Comparison of ENCODE assay signal across 25 mouse cellular contexts in the genomic region with DNA sequence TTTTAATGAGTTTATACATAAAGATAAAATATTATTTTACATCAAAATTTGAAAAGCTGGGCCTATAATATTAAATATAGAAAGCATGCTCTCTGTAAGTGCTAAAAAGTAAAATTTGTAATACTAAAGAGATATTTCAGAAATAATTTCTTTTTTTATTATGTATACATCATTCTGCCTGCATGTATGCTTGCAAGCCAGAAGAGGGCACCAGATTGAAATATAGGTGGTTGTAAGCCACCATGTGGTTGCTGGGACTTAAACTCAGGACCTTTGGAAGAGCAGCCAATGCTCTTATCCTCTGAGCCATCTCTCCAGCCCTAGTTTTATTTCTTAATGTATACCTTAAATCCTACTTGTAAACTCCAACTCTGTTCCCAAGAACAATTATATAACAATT.
DNase-seq lines count a peak whose midpoint lies in the region; ATAC-seq and TF ChIP-seq lines count a peak whose summit lies in the region.
"Had no signal": no experiment of that assay in that cellular context is flagged by ENCODE, and none has a peak within 500 bp of the region (broad histone marks: within the 10 kb centered on the region; RNA-seq: fewer than 3 reads in every experiment).

No protein-coding gene starts in this region.

- in situ Hi-C loops in Patski (cut with MboI; ENCODE audit: low pct_unique_long_range_greater_than_20kb): no loop called here

- H3K27ac ChIP-seq in gastrocnemius, adult 2 months: no peak overlapping the region
- no peak overlapping the region for H3K27ac ChIP-seq in left cerebral cortex, adult 2 months
- H3K27ac ChIP-seq: embryonic facial prominence, embryonic 10.5 days; embryonic facial prominence, embryonic 15.5 days; forebrain, embryonic 12.5 days; hindbrain, embryonic 10.5 days; hindbrain, embryonic 15.5 days; limb, embryonic 13.5 days had no signal

- no peak for ATAC-seq in Patski
- ATAC-seq: forebrain, postnatal 0 days; inflammation-experienced regulatory T-cells, adult 6 months had no signal

- CTCF ChIA-PET in Patski (lab: Charles Lee): no interaction called here

- H3K4me3 ChIP-seq in gastrocnemius, adult 2 months: no peak overlapping the region
- H3K4me3 ChIP-seq in left cerebral cortex, adult 2 months: no peak overlapping the region
- H3K4me3 ChIP-seq: embryonic facial prominence, embryonic 10.5 days; embryonic facial prominence, embryonic 15.5 days; forebrain, embryonic 12.5 days; hindbrain, embryonic 10.5 days; hindbrain, embryonic 15.5 days; limb, embryonic 13.5 days had no signal

- DNase-seq in gastrocnemius, adult 2 months: no peak
- no peak for DNase-seq in gastrocnemius, adult 8-10 months (ENCODE audit: low spot score in 2 of 2)
- no peak for DNase-seq in left cerebral cortex, adult 2 months (ENCODE audit: extremely low spot score in 1 of 2, low spot score in 2 of 2)
- no peak for DNase-seq in left cerebral cortex, postnatal 36 days (ENCODE audit: low spot score in 2 of 2)
- DNase-seq in 416B (ENCODE audit: low read depth) (peak; percentile 21), Patski (ENCODE audit: low read depth, low spot score) (no peak)
- no peak for DNase-seq in natural killer cell, adult 2 months (ENCODE audit: low spot score in 2 of 2)
- no peak for DNase-seq in cerebellum, adult 11-12 months
- DNase-seq: adrenal gland, postnatal 14 days; cerebellum, adult 11 months; cerebellum, postnatal 10 days; forebrain, postnatal 0 days; gastrocnemius, postnatal 36 days; heart, postnatal 14 days; kidney, adult 2 months; kidney, postnatal 10 days; lung, adult 18-20 months; lung, postnatal 36 days had no signal

- H3K27me3 ChIP-seq in Patski: no peaks in the 10 kb centered on the region
- H3K27me3 ChIP-seq: embryonic facial prominence, embryonic 15.5 days; forebrain, embryonic 12.5 days; hindbrain, embryonic 15.5 days; limb, embryonic 13.5 days had no signal

- intact Hi-C loops in gastrocnemius, adult 2 months (cut with DNase I): no loop called here
- intact Hi-C loops in left cerebral cortex, adult 2 months (cut with DNase I): no loop called here
- intact Hi-C loops in left cerebral cortex, postnatal 36 days (cut with DNase I): no loop called here

- peak; percentile 19; the same call in 1 of the 2 replicates for TF ChIP-seq CTCF in gastrocnemius, adult 2 months (IDR thresholded peaks at IDR 0.05)
- peak; percentile 22 for TF ChIP-seq CTCF in left cerebral cortex, adult 2 months (IDR thresholded peaks at IDR 0.05)
- TF ChIP-seq CTCF in Patski (IDR thresholded peaks at IDR 0.05): peak; percentile 37

- POLR2A ChIA-PET in Patski (lab: Charles Lee): interaction anchor here (0.6 kb wide), 1 partner anchor 191 kb away, joined by 3 read pairs; no protein-coding TSS in a partner anchor
